Mouse (Mus musculus) cerebellum, adult 2 months (tissue): ENCODE measurements at regions not wholly inside any gene's neighbourhood (a gene's known extent, or its start where the extent isn't known, plus 50 kb on each side); places are given as distances from the start of the nearest gene placed in this dataset.

Source experiments
- DNase-seq, 2 experiments: peaks; one replicate each; pipeline ENCODE4 v3.0.0; 2021
- H3K27ac ChIP-seq: fragments of 200-500 bp; 2 replicates; pipeline ENCODE4 v1.5.1; 2012; ENCODE audit warnings: low read length, control low read depth, inconsistent platforms; ENCODE audit not compliant: insufficient read depth
- H3K27me3 ChIP-seq: fragments of 200-500 bp; 2 replicates; pipeline ENCODE4 v1.6.1; 2012; ENCODE audit warnings: inconsistent platforms, mild to moderate bottlenecking, low read length, moderate library complexity; ENCODE audit not compliant: control insufficient read depth, insufficient read depth
- H3K4me1 ChIP-seq: fragments of 200-500 bp; 2 replicates; pipeline ENCODE4 v1.6.1; 2011; ENCODE audit warnings: low read length; ENCODE audit not compliant: control insufficient read depth, insufficient read depth
- H3K4me3 ChIP-seq: fragments of 200-500 bp; replicated peaks from 2 replicates; pipeline ENCODE3; 2011; ENCODE audit warnings: mild to moderate bottlenecking, low read depth, low read length, control low read depth; ENCODE audit not compliant: insufficient read depth
- CTCF ChIP-seq: fragments of 200-500 bp; IDR thresholded peaks from 2 replicates; pipeline ENCODE4 v1.5.1; 2011; ENCODE audit warnings: low read depth, mild to moderate bottlenecking, control low read depth, low read length, moderate library complexity, borderline replicate concordance; ENCODE audit not compliant: insufficient read depth
- POLR2A ChIP-seq: fragments of 200-500 bp; IDR thresholded peaks from 2 replicates; pipeline ENCODE4 v1.6.1; 2011; ENCODE audit warnings: low read length, control low read depth, borderline replicate concordance; ENCODE audit not compliant: insufficient read depth
- WGBS: fragments of 180-500 bp; shearing (Covaris S2); methylation state at CpG from one replicate; pipeline ENCODE4 v1.1.7; 2018; 5-methylcytosine and 5-hydroxymethylcytosine counted together

DNA sequence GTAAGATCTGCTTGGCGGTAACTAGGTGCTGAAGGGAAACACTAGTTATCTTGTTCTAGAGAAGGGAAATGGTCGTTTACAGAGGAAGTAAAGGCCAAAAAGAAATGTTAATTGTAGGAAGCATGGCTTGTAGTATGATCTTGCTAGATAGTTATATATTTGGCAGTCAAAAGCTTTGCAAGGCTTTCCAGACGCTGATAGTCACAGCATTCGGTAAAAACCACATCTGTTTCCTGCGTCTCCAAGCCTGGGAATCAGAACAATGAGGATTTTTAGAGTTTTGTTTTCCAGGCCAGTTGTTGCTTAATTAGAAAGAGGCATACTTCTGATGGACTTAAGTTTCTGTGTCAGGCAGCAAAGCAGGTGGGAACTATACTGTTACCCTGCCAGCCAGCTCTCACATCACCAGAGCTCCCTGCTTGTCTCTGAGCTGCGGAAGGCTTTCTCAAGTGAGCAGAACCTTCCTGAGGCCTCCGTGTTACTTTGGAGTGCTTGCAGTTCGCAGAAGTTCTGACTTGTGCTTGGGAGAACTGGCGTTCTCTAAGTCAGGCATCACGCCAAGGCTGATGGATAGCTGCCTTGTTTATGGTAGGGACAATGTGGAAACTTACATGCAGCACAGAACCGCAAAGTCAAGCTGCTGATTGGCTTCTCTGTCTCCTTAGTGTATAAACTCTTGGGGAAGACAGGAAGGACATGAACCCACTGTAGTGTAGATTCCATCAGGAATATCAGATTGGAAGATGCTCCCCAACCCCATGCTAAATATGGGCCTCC, 251.0 kb downstream of the Pros1 start:
- Histone ChIP-seq H3K27me3 (no peaks in the 10 kb centered on the region), H3K4me3 (no peak overlapping the region), H3K4me1 (no peaks in the 10 kb centered on the region), H3K27ac (no peak overlapping the region)
- TF ChIP-seq POLR2A (no peak), CTCF (no peak)
- no peak for DNase-seq
- 65% methylated on average over 11 of the region's 11 CpGs for WGBS

DNA sequence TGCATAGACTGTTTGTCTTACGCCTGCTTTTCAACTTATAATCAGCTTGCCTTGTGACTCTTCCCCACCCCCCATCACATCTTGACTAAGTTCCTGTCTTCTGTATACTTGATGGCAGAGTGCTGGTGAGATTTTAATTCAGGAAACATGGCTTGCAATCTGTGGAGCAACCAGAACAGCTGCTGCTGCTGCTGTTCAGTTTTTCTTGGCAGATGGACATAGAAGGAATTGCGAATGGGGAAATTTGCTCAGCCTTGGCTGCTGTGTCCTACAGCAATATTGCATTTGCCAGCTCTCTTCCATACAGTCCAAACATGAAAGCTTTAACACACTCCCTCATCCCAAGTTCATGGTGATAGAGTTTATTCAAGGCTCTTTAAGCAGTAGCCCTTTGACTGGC, 262.3 kb downstream of the Pros1 start:
- TF ChIP-seq POLR2A = no peak
- TF ChIP-seq CTCF = no peak
- Histone ChIP-seq H3K27ac (no peak overlapping the region), H3K27me3 (no peaks in the 10 kb centered on the region), H3K4me1 (no peaks in the 10 kb centered on the region), H3K4me3 (no peak overlapping the region)
- DNase-seq = no peak
- 49% methylated on average over 2 of the region's 2 CpGs for WGBS

DNA sequence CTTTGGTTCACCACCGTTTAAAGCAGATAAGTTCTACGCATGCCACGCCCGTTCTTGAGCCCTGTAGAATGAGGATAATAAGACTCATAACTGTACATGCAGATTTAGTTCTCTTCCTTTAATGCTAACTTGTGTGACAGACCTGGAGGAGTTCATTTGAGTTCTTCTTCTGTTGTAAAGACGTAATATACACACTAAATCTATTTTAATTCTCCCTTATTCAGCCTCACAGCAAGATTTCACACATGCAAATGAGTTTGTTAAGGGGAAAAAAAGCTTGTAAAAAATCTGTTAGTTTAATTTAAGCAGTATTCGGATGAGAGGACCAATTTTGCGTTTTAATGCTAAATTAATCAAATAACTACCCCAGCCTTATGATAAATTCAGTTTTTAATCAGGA, 264.6 kb downstream of the Pros1 start:
- H3K27me3 ChIP-seq = no peaks in the 10 kb centered on the region
- WGBS = 87% methylated on average over 7 of the region's 7 CpGs
- no peak for DNase-seq

DNA sequence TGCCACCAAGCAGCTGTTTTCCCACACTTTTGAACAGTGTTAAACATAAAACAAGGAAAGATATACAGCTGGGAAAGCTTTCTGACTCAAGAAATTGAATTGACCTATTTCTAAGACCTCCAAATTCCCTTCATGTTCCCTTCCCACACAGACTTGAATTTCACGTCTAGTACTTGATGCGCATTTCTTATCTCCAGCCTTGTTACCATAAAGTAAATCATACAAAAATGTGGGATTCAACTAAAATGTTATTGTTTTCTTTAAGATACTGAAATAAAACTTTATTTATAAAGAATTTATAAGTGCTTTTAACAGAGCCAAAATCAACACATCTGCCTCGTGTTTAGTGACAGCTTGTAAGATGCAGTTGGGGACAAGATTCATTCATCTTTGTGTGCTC, 289.7 kb downstream of the Pros1 start:
- H3K4me3 ChIP-seq = no peak overlapping the region
- no peak for DNase-seq
- no peak overlapping the region for H3K27ac ChIP-seq
- TF ChIP-seq POLR2A (no peak), CTCF (no peak)
- no peaks in the 10 kb centered on the region for H3K4me1 ChIP-seq
- 83% methylated on average over 3 of the region's 3 CpGs for WGBS
- H3K27me3 ChIP-seq = no peaks in the 10 kb centered on the region

More for the DNA sequence above, 264.6 kb downstream of the Pros1 start:
- Histone ChIP-seq H3K27ac (no peak overlapping the region), H3K4me3 (no peak overlapping the region), H3K4me1 (no peaks in the 10 kb centered on the region)
- TF ChIP-seq CTCF (no peak), POLR2A (no peak)

DNA sequence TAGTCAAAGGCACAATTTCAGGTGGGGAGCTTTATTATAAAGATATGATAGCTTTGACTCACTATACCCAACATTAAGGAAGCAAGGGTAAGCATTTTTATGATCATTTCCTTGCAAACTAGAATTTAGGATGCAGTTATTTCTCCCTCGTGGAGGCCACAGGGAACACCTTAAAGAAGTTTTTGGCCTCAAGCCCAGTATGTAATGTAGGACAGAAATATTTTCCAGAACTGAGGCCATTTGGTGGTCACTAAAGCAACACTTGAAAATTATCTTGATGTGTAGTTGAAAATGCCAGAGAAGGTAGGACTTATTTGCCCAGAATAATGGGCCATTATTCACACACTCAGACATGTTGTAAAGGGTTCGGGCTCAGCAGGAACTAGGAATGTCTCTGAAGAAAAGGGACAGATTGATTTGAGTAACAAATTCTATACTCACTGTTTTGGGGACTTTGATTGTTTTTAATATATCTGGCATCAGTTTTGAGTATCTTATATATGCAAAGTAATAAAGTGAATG, 301.3 kb downstream of the Pros1 start:
- Histone ChIP-seq H3K27ac (no peak overlapping the region), H3K27me3 (no peaks in the 10 kb centered on the region), H3K4me3 (no peak overlapping the region), H3K4me1 (no peaks in the 10 kb centered on the region)
- WGBS = 52% methylated on average over 2 of the region's 2 CpGs
- DNase-seq = no peak
- TF ChIP-seq POLR2A = no peak
- no peak for TF ChIP-seq CTCF

DNA sequence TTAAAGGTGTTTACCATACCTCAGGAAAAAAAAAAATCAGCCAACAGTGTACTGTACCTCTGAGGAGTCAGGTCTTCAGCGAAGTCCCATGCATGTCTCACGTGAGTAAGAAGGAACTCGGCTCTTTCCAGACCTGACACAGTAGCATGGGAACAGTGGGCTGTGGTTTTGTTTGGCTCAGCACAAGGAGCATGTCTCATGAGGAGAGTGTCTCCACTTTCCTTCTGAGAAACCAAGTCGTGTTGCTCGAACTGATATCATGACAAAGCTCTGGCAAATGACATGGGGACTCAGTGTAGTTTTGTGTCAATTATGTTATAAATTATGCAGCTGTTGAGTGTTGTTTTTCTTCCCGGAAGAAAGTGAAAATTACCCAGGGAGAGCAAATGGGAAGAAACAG, 316.0 kb downstream of the Pros1 start:
- H3K4me3 ChIP-seq = no peak overlapping the region
- H3K27me3 ChIP-seq = no peaks in the 10 kb centered on the region
- WGBS = 75% methylated on average over 6 of the region's 6 CpGs
- TF ChIP-seq CTCF = no peak
- no peak for TF ChIP-seq POLR2A
- no peaks in the 10 kb centered on the region for H3K4me1 ChIP-seq
- no peak for DNase-seq
- no peak overlapping the region for H3K27ac ChIP-seq

DNA sequence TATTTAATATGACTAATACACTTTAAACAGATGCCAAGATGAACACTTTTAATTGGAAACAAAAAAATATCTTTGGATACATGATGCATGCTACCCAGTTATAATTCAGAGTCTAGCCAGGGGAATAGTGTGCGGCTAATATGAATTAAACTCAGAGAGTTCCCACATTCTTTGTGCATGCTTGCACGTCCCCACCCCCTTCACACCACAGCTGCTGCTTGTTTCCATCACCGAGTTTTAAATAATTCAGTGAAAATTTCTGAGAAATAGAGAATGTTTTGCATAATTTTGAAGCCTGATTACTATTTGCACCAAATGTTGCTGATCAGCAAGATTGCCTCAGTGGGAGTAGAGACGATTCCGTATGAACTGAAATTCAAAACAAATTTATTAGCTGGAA, 325.1 kb downstream of the Pros1 start:
- Histone ChIP-seq H3K4me3 (no peak overlapping the region), H3K27me3 (no peaks in the 10 kb centered on the region), H3K4me1 (no peaks in the 10 kb centered on the region), H3K27ac (no peak overlapping the region)
- 41% methylated on average over 5 of the region's 5 CpGs for WGBS
- DNase-seq = no peak
- no peak for TF ChIP-seq POLR2A
- no peak for TF ChIP-seq CTCF

DNA sequence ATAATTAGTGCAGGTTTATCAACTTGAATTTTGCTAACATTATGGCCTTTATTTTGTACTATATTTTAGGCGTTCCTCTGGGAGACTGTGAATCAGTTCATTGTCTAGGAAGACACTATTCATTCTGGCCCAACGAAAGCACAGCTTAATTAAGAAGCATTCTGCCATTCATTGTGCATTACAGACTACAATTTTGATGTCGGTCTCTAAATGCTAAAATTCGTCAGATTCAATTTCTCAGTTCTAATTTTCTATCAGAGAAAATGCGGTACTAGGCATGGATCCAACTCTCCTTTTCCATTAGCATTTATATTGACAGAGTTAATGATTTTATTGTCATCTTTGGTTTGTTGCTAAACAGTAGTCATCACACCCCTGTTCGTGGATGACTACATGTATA, 337.1 kb downstream of the Pros1 start:
- TF ChIP-seq CTCF (no peak), POLR2A (no peak)
- no peak for DNase-seq
- Histone ChIP-seq H3K27me3 (no peaks in the 10 kb centered on the region), H3K27ac (no peak overlapping the region), H3K4me3 (no peak overlapping the region), H3K4me1 (no peaks in the 10 kb centered on the region)
- WGBS = 37% methylated on average over 6 of the region's 6 CpGs
